In genomic region chr7:30747525-30748204, GRCm38 (mm10) we compare ENCODE assay signal across 21 mouse cellular contexts. TPM values are rescaled to one million over a fixed set of nuclear protein-coding genes. Genes with fewer than 3 reads are reported as not detected.
DNase-seq lines count a peak whose midpoint lies in the region; ATAC-seq and TF ChIP-seq lines count a peak whose summit lies in the region.
"Had no signal": no experiment of that assay in that cellular context is flagged by ENCODE, and none has a peak within 500 bp of the region (broad histone marks: within the 10 kb centered on the region; RNA-seq: fewer than 3 reads in every experiment).

No protein-coding gene starts in this region.

- no peaks in the 10 kb centered on the region for H3K4me1 ChIP-seq in lung, embryonic 14.5 days (ENCODE audit: insufficient read depth)
- H3K4me1 ChIP-seq in ES-Bruce4 (ENCODE audit: control insufficient read depth, insufficient read depth, low read length): peaks cover 2% of the 10 kb centered on the region
- 0 out of 2 replicates have a peak, but pooled peaks cover 3% of the 10 kb centered on the region for H3K4me1 ChIP-seq in neural tube, embryonic 15.5 days
- H3K4me1 ChIP-seq: forebrain, embryonic 10.5 days; midbrain, embryonic 10.5 days had no signal

- peak; percentile 23; the same call in 1 of the 2 replicates for TF ChIP-seq CTCF in lung, embryonic 14.5 days (IDR thresholded peaks at IDR 0.05; ENCODE audit: low read depth)
- peak; percentile 72 for TF ChIP-seq CTCF in ES-Bruce4 (IDR thresholded peaks at IDR 0.05; ENCODE audit: low read depth, low read length)

- no peak for TF ChIP-seq EP300 in ES-Bruce4 (IDR thresholded peaks at IDR 0.05; ENCODE audit: insufficient read depth, low read depth, low read length)

- H3K4me2 ChIP-seq in lung, embryonic 14.5 days: no peak overlapping the region
- no peak overlapping the region for H3K4me2 ChIP-seq in neural tube, embryonic 15.5 days
- H3K4me2 ChIP-seq: neural tube, embryonic 13.5 days had no signal

- ATAC-seq in CD4-positive, CD25-positive, alpha-beta regulatory T cell, adult 4 months: no peak
- ATAC-seq in lung, embryonic 14.5 days (ENCODE audit: insufficient read depth): no peak
- ATAC-seq in neural tube, embryonic 15.5 days (ENCODE audit: low FRiP score): no peak
- ATAC-seq: forebrain, postnatal 0 days; inflammation-experienced regulatory T-cells, adult 6 months had no signal

- H3K27me3 ChIP-seq in lung, embryonic 14.5 days (ENCODE audit: insufficient read depth, low read length): no peaks in the 10 kb centered on the region
- H3K27me3 ChIP-seq in ES-Bruce4 (ENCODE audit: control insufficient read depth, insufficient read depth, low read length, poor library complexity, severe bottlenecking): no peaks in the 10 kb centered on the region
- no peaks in the 10 kb centered on the region for H3K27me3 ChIP-seq in neural tube, embryonic 15.5 days (replicated peaks)
- H3K27me3 ChIP-seq: neural tube, embryonic 13.5 days had no signal

- DNase-seq in CD4-positive, CD25-positive, alpha-beta regulatory T cell, adult 2 months (ENCODE audit: low read depth, low spot score): peak; percentile 14
- no peak for DNase-seq in lung, embryonic 14.5 days
- DNase-seq in lung, postnatal 36 days: no peak
- peak; percentile 21 for DNase-seq in induced T-regulatory cell, adult 2 months (ENCODE audit: low read depth)
- DNase-seq in Muller cell, postnatal 12 days (ENCODE audit: inconsistent ontology term): no peak
- DNase-seq: adrenal gland, postnatal 36 days; cerebellum, adult 18-20 months; cerebellum, postnatal 36 days; forebrain, postnatal 0 days; gastrocnemius, postnatal 36 days; lung, adult 18-20 months; thymus, adult 18-20 months had no signal

- 78% methylated on average over 7 of the region's 7 CpGs for WGBS in lung, embryonic 14.5 days
- 89% methylated on average over 7 of the region's 7 CpGs for WGBS in neural tube, embryonic 15.5 days

- no peak overlapping the region for H3K9ac ChIP-seq in lung, embryonic 14.5 days
- H3K9ac ChIP-seq in ES-Bruce4 (ENCODE audit: low read depth, poor library complexity, severe bottlenecking): no peak overlapping the region
- H3K9ac ChIP-seq in neural tube, embryonic 15.5 days (replicated peaks): no peak overlapping the region
- H3K9ac ChIP-seq: forebrain, postnatal 0 days; neural tube, embryonic 13.5 days had no signal

- no peaks in the 10 kb centered on the region for H3K36me3 ChIP-seq in lung, embryonic 14.5 days (ENCODE audit: insufficient read depth)
- no peaks in the 10 kb centered on the region for H3K36me3 ChIP-seq in ES-Bruce4 (ENCODE audit: control insufficient read depth, insufficient read depth, low read length, poor library complexity, severe bottlenecking)
- H3K36me3 ChIP-seq in neural tube, embryonic 15.5 days: peaks cover 6% of the 10 kb centered on the region

- H3K4me3 ChIP-seq in lung, embryonic 14.5 days (ENCODE audit: low read depth, low read length): no peak overlapping the region
- H3K4me3 ChIP-seq in ES-Bruce4 (ENCODE audit: low read depth, low read length): no peak overlapping the region
- H3K4me3 ChIP-seq in neural tube, embryonic 15.5 days (replicated peaks): no peak overlapping the region
- H3K4me3 ChIP-seq: forebrain, embryonic 10.5 days; midbrain, embryonic 10.5 days; neural tube, embryonic 13.5 days had no signal

- no peak overlapping the region for H3K27ac ChIP-seq in lung, embryonic 14.5 days (ENCODE audit: low read depth)
- no peak overlapping the region for H3K27ac ChIP-seq in ES-Bruce4 (ENCODE audit: insufficient read depth, low read length)
- H3K27ac ChIP-seq in neural tube, embryonic 15.5 days (replicated peaks): no peak overlapping the region
- H3K27ac ChIP-seq: forebrain, embryonic 10.5 days; macrophage; midbrain, embryonic 10.5 days; neural tube, embryonic 13.5 days had no signal

- TF ChIP-seq POLR2A in ES-Bruce4 (IDR thresholded peaks at IDR 0.05; ENCODE audit: insufficient read depth, low read length): no peak

- H3K9me3 ChIP-seq in lung, embryonic 14.5 days (ENCODE audit: low read depth, low read length): no peaks in the 10 kb centered on the region
- H3K9me3 ChIP-seq in ES-Bruce4 (replicated peaks; ENCODE audit: control insufficient read depth, insufficient read depth, low read length, poor library complexity, severe bottlenecking): no peaks in the 10 kb centered on the region
- no peaks in the 10 kb centered on the region for H3K9me3 ChIP-seq in neural tube, embryonic 15.5 days (replicated peaks)
- H3K9me3 ChIP-seq: forebrain, embryonic 10.5 days; midbrain, embryonic 10.5 days; neural tube, embryonic 13.5 days had no signal

RNA-seq across cellular contexts. Expression of gene Sbsn, which starts 3.6 kb away (rescaled TPM):
- polyA plus RNA-seq in CD4-positive, CD25-positive, alpha-beta regulatory T cell, adult 4 months (2017; shearing (Covaris generic)): 1 to 10 TPM; 2.4 to 3.6 TPM
- polyA plus RNA-seq in lung, embryonic 14.5 days (2014; fragmentation: Nextera tagmentation; extraction: Ambion mirVana): 0.34 and 1.3 TPM in 2 replicates
- 12.4 and 14.6 TPM in 2 replicates for polyA plus RNA-seq in ES-Bruce4 (2011; ENCODE audit: insufficient read depth, insufficient read length, low read depth, missing spikeins)
- 1.6 and 2.0 TPM in 2 replicates for polyA plus RNA-seq in neural tube, embryonic 15.5 days (2015; fragmentation: Nextera tagmentation; extraction: Ambion mirVana)

RNA-seq across cellular contexts. Expression of gene Gapdhs, which starts 4.2 kb away (rescaled TPM):
- polyA plus RNA-seq in CD4-positive, CD25-positive, alpha-beta regulatory T cell, adult 4 months (2017; shearing (Covaris generic)): not detected
- 0.68 and 0.91 TPM in 2 replicates for polyA plus RNA-seq in lung, embryonic 14.5 days (2014; fragmentation: Nextera tagmentation; extraction: Ambion mirVana)
- not detected in 2 replicates for polyA plus RNA-seq in ES-Bruce4 (2011; ENCODE audit: insufficient read depth, insufficient read length, low read depth, missing spikeins)
- polyA plus RNA-seq in neural tube, embryonic 15.5 days (2015; fragmentation: Nextera tagmentation; extraction: Ambion mirVana): 0.73 and 1.0 TPM in 2 replicates
- polyA plus RNA-seq: limb, embryonic 14.5 days; macrophage had no signal

RNA-seq across cellular contexts. Expression of gene Dmkn, which starts 15.9 kb away (rescaled TPM):
- polyA plus RNA-seq in CD4-positive, CD25-positive, alpha-beta regulatory T cell, adult 4 months (2017; shearing (Covaris generic)): under 1 TPM in 1 of 2 experiments, not detected in 1; 0.16 TPM
- polyA plus RNA-seq in lung, embryonic 14.5 days (2014; fragmentation: Nextera tagmentation; extraction: Ambion mirVana): 2.4 TPM in 2 replicates
- 0.70 and 0.99 TPM in 2 replicates for polyA plus RNA-seq in ES-Bruce4 (2011; ENCODE audit: insufficient read depth, insufficient read length, low read depth, missing spikeins)
- polyA plus RNA-seq in neural tube, embryonic 15.5 days (2015; fragmentation: Nextera tagmentation; extraction: Ambion mirVana): 3.7 and 6.2 TPM in 2 replicates
- polyA plus RNA-seq: forebrain, embryonic 10.5 days; inflammation-experienced regulatory T-cells, adult 6 months; midbrain, embryonic 10.5 days had no signal

RNA-seq across cellular contexts. Expression of gene Tmem147, which starts 18.3 kb away (rescaled TPM):
- 10 to 100 TPM; 60.5 to 65.0 TPM for polyA plus RNA-seq in CD4-positive, CD25-positive, alpha-beta regulatory T cell, adult 4 months (2017; shearing (Covaris generic))
- 169 and 179 TPM in 2 replicates for polyA plus RNA-seq in lung, embryonic 14.5 days (2014; fragmentation: Nextera tagmentation; extraction: Ambion mirVana)
- polyA plus RNA-seq in ES-Bruce4 (2011; ENCODE audit: insufficient read depth, insufficient read length, low read depth, missing spikeins): 66.7 and 75.8 TPM in 2 replicates
- 284 and 304 TPM in 2 replicates for polyA plus RNA-seq in neural tube, embryonic 15.5 days (2015; fragmentation: Nextera tagmentation; extraction: Ambion mirVana)

RNA-seq across cellular contexts. Expression of gene Atp4a, which starts 35.7 kb away (rescaled TPM):
- not detected for polyA plus RNA-seq in CD4-positive, CD25-positive, alpha-beta regulatory T cell, adult 4 months (2017; shearing (Covaris generic))
- polyA plus RNA-seq in lung, embryonic 14.5 days (2014; fragmentation: Nextera tagmentation; extraction: Ambion mirVana): 0.23 and 0.42 TPM in 2 replicates
- 1.4 and 1.6 TPM in 2 replicates for polyA plus RNA-seq in ES-Bruce4 (2011; ENCODE audit: insufficient read depth, insufficient read length, low read depth, missing spikeins)
- 2.8 and 3.2 TPM in 2 replicates for polyA plus RNA-seq in neural tube, embryonic 15.5 days (2015; fragmentation: Nextera tagmentation; extraction: Ambion mirVana)
- polyA plus RNA-seq: inflammation-experienced regulatory T-cells, adult 6 months; macrophage had no signal

Comparison
In these comparisons a context has a peak if more than half of its experiments do, and no peak if none do; other contexts are left out.
1. DNase-seq: peak in CD4-positive, CD25-positive, alpha-beta regulatory T cell, adult 2 months (single experiment) and induced T-regulatory cell, adult 2 months (single experiment); none in lung, embryonic 14.5 days (single experiment), lung, postnatal 36 days (single experiment) and Muller cell, postnatal 12 days (single experiment).